Mouse (Mus musculus) c-Kit-positive CD71-positive TER-119-positive erythroid progenitor cells, embryonic 14.5 days (primary cell): ENCODE measurements at regions not wholly inside any gene's neighbourhood (a gene's known extent, or its start where the extent isn't known, plus 50 kb on each side); places are given as distances from the start of the nearest gene placed in this dataset.
"Not testable (repeated sequence)": the region's sequence is repeated elsewhere in the genome, so short reads cannot be mapped to it uniquely, and the experiment has no call there.

Experiments used
- DNase-seq: peaks from one replicate; pipeline ENCODE4 v3.0.0-alpha.2; 2013; ENCODE audit warnings: low spot score

GRCm38 (mm10) chr7:60293556-60293955, 153.5 kb upstream of the Snrpn start:
- DNase-seq, result no peak

GRCm38 (mm10) chr7:60244187-60244866, 104.3 kb upstream of the Snrpn start:
- DNase-seq, result peak; percentile 37

- peak; percentile 34 for DNase-seq
Observed at GRCm38 (mm10) chr7:60243746-60244145, 103.7 kb upstream of the Snrpn start.

GRCm38 (mm10) chr7:60238595-60239195, 98.7 kb upstream of the Snrpn start:
- not testable (repeated sequence) for DNase-seq

- not testable (repeated sequence) for DNase-seq
Observed at GRCm38 (mm10) chr7:60216358-60217273, 76.6 kb upstream of the Snrpn start.
